Mouse (Mus musculus) cerebellum, adult 2 months (tissue): ENCODE data around the gene 0610030E20Rik.

Experiments
- CTCF ChIP-seq: fragments of 200-500 bp; IDR thresholded peaks from 2 replicates; pipeline ENCODE4 v1.5.1; 2011; ENCODE audit warnings: low read depth, mild to moderate bottlenecking, control low read depth, low read length, moderate library complexity, borderline replicate concordance; ENCODE audit not compliant: insufficient read depth
- POLR2A ChIP-seq: fragments of 200-500 bp; IDR thresholded peaks from 2 replicates; pipeline ENCODE4 v1.6.1; 2011; ENCODE audit warnings: low read length, control low read depth, borderline replicate concordance; ENCODE audit not compliant: insufficient read depth

- TF ChIP-seq POLR2A (no peak), CTCF (no peak)
These were observed 23.2 kb upstream of the 0610030E20Rik start for GRCm38 (mm10) chr6:72323786-72324508.
